Mouse (Mus musculus) erythroblast, embryonic 14.5 days (primary cell): ENCODE measurements around the gene Map2k6.

Experiments used
- GATA1 ChIP-seq: IDR thresholded peaks from 2 replicates; pipeline ENCODE4 v1.6.1; 2012; ENCODE audit warnings: low read length, inconsistent platforms, mixed read lengths
- TAL1 ChIP-seq: IDR thresholded peaks from 3 replicates; pipeline ENCODE4 v1.6.1; 2012; ENCODE audit warnings: low read length, inconsistent platforms, mixed read lengths

DNA sequence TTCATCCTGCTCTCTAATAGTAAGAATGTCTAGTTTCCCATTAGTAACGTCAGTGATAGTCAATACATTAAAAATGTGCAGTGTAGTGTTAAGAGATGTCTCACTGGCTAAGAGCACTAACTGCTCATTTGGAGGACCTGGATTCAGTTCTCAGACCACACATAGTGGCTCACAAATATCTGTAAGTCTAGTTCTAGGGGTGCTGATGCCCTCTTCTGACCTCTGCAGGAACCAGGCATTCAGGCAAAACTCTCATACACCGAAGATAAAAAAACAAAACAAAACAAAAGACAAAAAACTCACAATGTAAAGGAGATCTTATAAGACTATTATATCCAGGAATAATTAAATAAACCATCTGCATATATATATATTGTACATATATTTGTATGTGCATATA lies 72.4 kb downstream of the Map2k6 start:
- TF ChIP-seq TAL1 (no peak), GATA1 (no peak)
